Mouse (Mus musculus) thymus, postnatal 10 days (tissue): Measurements from ENCODE around the gene Gng2.
A peak's percentile ranks its signal among the peaks of the same experiment; 100 is the strongest.

Source experiments
- DNase-seq, 2 experiments: peaks; one replicate each; pipeline ENCODE4 v3.0.0; 2021; ENCODE audit warnings: low spot score in 2 of 2

Gng2 gene

GRCm38 (mm10) chr14:19860281-19860680 lies 117.1 kb downstream of the Gng2 start:
- DNase-seq: no peak

DNA sequence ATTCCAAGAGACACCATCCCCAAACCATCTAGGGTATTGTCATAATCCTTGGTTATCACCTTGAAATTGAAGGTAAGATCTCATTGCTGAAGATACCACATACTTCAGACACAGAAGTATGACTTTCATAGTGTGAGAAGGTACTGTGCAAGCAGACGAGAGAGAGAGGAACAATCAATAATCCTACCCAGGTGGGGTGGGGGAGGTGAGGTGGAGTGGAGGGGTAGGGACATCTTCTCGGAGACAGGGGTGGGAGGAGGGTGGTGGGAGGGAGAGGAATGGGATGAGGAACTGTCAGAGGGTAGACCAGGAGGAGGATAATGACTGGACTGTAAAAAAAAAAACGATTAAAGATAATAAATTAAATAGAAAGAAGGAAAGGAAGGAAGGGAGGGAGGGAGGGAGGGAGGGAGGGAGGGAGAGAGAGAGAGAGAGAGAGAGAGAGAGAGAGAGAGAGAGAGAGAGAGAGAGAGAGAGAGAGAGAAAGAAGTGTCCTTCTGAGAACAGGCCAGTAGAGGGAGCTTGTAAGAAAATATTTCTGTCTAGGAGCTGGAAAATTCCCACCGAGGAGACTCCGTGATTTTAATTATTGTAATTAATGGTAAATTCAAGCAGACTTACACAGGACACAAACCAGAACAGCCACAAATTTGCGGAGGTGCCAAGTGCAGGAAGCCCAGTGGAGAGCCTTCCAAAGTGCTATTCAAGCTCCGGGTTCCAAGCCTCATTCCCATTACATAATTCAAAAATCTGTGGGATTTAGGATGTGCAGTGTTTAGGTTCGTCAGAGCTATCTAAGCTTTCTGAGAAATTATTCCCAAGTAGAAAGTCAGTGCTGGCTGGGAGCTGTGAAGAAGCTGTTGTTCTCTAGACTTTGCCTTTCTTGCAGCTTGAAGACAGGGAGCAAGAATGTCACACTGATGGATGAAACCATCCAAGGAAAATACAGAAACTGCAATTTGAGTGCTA lies 118.3 kb downstream of the Gng2 start:
- no peak for DNase-seq

GRCm38 (mm10) chr14:19858279-19858678 lies 119.1 kb downstream of the Gng2 start:
- DNase-seq: no peak

GRCm38 (mm10) chr14:19853471-19853870 lies 124.0 kb downstream of the Gng2 start:
- no peak for DNase-seq

DNA sequence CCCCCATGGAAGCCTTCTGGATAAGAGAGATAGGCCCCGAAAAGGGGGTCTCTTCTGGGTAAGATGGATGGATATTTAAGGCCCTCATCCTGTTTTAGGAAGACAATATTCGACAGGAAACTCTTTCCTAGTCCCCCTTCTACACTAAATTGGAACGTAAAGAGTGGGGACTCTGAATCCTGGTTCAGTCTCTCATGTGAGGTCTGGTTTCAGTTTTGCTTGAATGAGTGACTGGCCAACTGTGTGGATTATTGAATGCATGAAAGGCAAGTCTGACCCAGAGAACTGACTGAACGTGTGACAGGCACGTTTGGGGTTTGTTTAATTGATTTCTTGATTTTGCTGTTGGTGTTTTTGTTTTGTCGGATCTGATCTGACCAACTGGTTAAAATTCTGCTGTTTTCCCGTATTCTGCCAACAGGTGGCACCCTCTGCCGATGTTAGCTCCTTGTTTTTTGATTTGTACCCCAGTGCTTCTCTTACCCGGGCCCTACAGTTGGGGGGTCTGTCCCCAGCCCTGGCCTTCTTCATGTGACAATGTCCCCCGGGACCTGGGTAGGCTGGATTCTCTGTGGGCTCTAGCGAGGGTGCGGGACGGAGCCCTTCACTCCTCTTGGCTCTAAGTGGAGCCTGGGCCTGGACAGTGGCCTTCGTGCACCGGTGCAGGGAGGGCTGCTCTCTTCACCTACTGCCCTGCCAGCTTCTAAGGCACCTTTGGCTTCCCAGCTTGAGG lies 137.7 kb downstream of the Gng2 start:
- peak; percentile 22 to 72 for DNase-seq

DNA sequence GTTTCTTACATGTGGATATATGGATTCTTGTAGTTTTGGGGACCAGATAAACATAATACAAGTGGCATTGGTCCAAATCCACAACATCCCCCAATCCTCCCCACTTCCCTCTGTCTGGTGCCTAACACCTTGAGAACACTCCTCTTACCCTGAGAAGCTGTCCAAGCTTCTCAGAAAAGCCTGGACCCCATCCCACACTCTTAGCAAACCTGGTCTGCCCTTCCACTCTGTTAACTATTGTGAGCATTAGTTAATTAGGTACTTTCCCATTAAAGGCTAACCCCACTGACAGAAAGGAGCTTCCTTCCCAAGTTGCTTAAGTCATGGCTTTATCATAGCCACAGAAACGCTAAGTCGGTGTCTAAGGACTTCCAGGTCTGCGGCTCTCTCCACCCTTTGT lies 141.1 kb downstream of the Gng2 start:
- DNase-seq: no peak

- DNase-seq: no peak
These were observed 151.9 kb downstream of the Gng2 start for GRCm38 (mm10) chr14:19825481-19825880.

GRCm38 (mm10) chr14:19823321-19824142 lies 153.9 kb downstream of the Gng2 start, which contains the start of gene Rtraf:
TSS of gene Rtraf (minus strand) at chr14:19823824.
- peak; percentile 85 to 93 for DNase-seq
